Mouse (Mus musculus) gastrocnemius, adult 8-10 months (tissue): ENCODE data around the gene Zbtb24. TPM values are rescaled to one million over a fixed set of nuclear protein-coding genes. Genes with fewer than 3 reads are reported as not detected.

Experiments used
- DNase-seq, 2 experiments: peaks; one replicate each; pipeline ENCODE4 v3.0.0; 2022; ENCODE audit warnings: low spot score in 2 of 2
- total RNA-seq, 4 experiments: library from RNA; stranded (reverse); gene quantifications; 2 replicates each; pipeline ENCODE4 v1.2.4; 2022

The Zbtb24 gene
- total RNA-seq, 4 experiments from 2014 or later = 4.0 to 6.4 (median 4.7) TPM

DNA sequence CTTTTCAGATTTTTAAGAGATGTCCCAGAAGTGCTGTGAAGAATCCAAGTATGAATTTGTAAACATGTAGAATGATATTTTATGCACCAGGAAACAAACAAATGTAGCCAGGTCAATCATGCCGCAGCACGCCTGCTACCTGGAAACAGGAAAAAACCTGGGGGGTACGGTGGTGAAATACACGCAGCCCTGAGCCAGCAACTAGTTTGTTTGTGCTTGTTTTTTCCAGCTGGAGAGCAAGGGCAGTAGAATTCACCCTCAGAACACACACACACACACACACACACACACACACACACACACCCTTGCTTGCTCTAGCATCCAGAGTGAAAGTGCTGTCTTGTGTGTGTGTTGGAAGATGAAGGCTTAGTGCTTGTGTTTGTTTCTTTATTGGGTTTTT is 40.9 kb downstream of the Zbtb24 start:
- DNase-seq = no peak

DNA sequence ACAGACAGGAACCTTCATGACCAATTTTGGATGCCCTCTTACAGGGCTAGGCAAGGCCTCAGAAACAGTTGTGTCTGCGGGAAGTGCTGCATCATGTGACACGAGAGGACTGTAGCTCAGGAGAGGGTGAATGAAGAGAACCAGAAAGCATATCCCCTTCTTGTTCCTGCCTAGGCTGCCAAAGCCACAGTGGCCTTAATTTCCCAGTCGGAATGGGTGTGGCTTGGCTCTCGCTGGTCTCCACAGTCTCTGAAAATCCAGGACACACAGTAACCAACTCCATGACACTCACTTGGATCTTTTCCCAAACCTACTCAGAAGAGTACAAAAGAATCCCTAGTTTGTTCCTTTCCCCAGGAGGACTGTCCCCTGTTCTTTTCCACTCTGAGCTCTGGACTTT is 50.8 kb downstream of the Zbtb24 start:
- peak; percentile 38 to 52 for DNase-seq

DNA sequence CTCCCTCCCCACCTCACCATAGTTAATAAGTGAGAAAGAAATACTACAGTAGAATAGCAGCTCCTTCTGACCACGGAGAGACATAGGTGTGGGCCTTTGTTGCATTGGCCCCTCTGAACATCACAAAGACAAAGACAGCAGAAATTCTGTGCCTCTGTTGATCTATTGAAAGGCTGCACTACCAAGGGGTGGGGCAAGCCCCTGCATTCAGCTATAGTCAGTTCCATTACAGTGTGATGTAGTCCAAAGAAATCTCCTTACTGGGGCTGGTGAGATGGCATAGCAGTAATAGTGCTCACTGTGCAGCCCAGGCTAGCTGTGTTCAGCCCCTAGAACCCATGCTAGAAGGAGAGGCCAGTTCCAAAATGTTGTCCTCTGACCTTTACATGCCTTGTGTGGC is 54.8 kb downstream of the Zbtb24 start:
- no peak for DNase-seq

DNA sequence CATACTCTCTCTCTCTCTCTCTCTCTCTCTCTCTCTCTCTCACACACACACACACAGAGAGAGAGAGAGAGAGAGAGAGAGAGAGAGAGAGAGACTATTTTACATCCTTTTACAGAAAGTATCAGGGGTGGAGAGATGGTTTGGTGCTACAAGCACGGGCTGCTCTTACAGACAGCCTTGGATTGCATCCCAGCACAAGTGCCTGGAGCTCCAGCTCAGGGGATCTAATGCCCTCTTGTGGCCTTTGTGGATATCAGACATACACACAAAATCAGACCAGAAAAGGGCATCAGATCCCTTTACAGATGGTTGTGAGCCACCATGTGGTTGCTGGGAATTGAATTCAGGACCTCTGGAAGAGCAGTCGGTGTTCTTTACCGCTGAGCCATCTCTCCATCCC is 55.3 kb downstream of the Zbtb24 start:
- DNase-seq = peak; percentile 27 to 40

DNA sequence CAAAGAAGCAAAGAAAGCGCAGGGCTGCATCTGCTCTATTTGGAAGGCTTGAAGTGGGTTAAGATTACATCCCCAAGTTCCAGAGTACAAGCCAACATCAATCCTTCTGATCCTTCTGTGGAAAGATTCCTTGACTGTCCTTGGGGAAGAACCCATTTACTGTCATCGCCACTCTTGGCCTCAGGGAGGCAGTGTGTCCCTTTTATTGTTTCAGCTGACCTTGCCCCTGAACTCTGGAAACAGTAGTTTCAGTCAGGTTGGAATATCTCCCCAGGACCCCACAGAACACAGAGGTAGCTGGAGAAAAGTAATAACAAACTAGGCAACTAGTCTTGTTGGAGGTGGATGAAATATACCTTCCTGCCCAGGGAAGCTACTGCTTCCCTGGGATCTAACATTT is 59.0 kb downstream of the Zbtb24 start:
- DNase-seq = no peak

DNA sequence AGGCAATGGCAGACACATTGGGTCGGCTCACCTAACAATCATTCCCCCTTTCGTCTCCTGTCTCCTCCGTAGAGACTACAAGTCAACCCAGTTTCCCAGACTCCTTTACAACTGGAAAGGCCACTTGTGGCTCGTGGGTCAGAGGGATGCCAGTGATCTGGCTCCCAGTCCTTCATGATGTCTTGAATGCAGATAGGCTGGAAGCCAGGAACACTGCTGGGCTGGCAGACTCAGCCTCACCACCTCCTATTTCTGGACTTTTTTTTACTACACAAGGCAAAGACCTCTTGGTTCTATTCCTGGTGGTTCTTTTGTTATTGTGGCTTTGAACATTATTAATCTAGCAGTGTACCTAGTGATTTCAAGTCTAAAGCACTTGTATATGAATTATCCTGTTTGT is 64.1 kb downstream of the Zbtb24 start:
- DNase-seq = no peak

DNA sequence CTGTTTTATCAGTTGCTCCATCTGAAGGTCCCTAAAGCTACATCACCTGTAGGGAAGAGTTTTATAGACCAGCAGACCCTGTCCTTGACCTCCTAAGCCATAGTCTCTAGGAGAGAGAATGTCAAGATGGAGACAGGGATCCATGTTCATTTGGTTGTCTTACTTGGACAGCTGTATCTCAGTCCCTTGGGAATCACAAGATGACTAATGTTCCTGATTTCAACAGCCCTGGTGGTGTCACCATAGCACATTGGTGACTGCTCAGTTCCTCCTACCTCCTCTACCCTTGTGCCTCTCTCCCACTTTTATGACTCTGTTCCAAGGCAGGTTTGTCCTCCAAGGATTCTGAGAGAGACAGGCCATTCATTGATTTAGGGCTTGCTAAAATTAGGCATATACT is 64.7 kb downstream of the Zbtb24 start:
- DNase-seq = no peak

Other genes with a start within 250 kb of the Zbtb24 start
- 1 to 10 TPM; 6.8 to 7.8 (median 7.0) TPM for gene Fig4, start 147.1 kb upstream of the Zbtb24 start, total RNA-seq
- not detected for gene Ak9, start 146.4 kb upstream of the Zbtb24 start, total RNA-seq
- 1 to 10 TPM; 2.2 to 4.0 (median 3.5) TPM for gene Mical1, start 25.9 kb downstream of the Zbtb24 start, total RNA-seq
- gene Smpd2, start 40.0 kb downstream of the Zbtb24 start, total RNA-seq = 1 to 10 TPM; 6.8 to 10.0 (median 9.5) TPM
- not detected for gene Ppil6, start 40.1 kb downstream of the Zbtb24 start, total RNA-seq
- gene Cd164, start 69.0 kb downstream of the Zbtb24 start, total RNA-seq = 100 to 1,000 TPM; 129 to 163 (median 141) TPM